Mouse (Mus musculus): Measurements from ENCODE around the gene Zfp704. TPM values are rescaled to one million over a fixed set of nuclear protein-coding genes. Genes with fewer than 3 reads are reported as not detected.
"Not testable (repeated sequence)": the region's sequence is repeated elsewhere in the genome, so short reads cannot be mapped to it uniquely, and the experiment has no call there.

The Zfp704 gene
- polyA plus RNA-seq, 1 experiment from 2014 or later: 9.5 TPM

DNA sequence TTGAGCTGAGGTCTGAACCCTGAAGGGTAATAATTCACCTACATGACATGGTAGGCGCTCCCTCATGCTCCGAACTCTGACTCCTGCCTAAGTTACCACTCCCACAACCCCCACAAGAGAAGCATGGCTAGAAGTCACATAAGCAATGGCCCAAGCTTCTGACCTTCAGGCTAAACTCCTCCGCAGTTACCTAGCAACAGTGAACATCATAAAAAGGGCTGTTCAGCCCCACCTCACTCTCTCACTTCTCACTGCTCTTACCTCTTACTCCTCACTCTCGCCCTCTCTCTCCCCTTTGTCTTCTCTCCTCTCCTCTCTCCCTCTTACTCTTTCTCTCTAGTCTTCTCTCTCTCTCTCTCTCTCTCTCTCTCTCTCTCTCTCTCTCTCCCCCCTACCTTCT, 40.2 kb downstream of the Zfp704 start:
- H3K4me2 ChIP-seq (ENCODE audit: low read depth, low read length); ATAC-seq (ENCODE audit: insufficient read depth, low FRiP score); H3K4me3 ChIP-seq (replicated peaks; ENCODE audit: low read length); H3K9ac ChIP-seq (ENCODE audit: low read length); H3K27ac ChIP-seq (ENCODE audit: low read length); H3K27me3 ChIP-seq (ENCODE audit: control insufficient read depth, insufficient read depth, low read length); H3K36me3 ChIP-seq (ENCODE audit: control insufficient read depth, insufficient read depth, low read length); H3K9me3 ChIP-seq (replicated peaks; ENCODE audit: control insufficient read depth, low read length): not testable (repeated sequence)
- peaks cover 21% of the 10 kb centered on the region for H3K4me1 ChIP-seq (ENCODE audit: control insufficient read depth, insufficient read depth, low read length)
- 82% methylated on average over 4 of the region's 4 CpGs for WGBS

DNA sequence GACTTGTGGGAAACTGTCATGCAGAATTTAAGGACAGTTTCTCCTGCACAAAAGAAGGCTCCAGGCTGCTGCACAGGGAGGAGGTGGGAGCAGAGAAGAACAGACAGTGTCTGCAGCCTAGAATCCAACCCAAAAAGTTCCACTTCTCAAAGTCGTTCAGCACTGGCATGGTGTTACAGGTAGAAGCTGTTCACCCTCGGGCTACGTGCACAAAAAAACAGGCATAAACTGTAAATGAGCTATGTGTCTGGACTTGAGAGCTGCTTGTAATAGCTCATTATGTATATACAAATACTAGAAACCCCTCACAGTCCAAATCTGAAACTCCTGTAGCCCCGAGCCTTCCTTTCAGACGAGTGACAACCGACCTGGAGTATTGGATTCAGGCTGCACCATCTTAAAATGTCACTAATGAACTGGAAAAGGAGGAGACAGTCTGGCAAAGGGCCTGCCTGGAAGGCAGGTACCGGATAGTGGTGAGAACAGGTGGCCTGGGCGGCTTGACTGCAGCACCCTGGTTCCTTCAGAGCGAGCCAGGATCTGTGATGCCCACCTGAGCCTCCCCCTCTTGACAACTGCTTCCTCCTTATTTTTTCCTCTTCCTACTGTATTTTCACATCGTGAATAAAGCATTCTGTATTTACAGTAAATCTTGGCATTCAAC, 41.2 kb downstream of the Zfp704 start:
- 63% methylated on average over 10 of the region's 10 CpGs for WGBS
- Histone ChIP-seq H3K4me2 (ENCODE audit: low read depth, low read length) (no peak overlapping the region), H3K9ac (ENCODE audit: low read length) (no peak overlapping the region), H3K4me3 (replicated peaks; ENCODE audit: low read length) (no peak overlapping the region), H3K27me3 (ENCODE audit: control insufficient read depth, insufficient read depth, low read length) (no peaks in the 10 kb centered on the region), H3K9me3 (replicated peaks; ENCODE audit: control insufficient read depth, low read length) (no peaks in the 10 kb centered on the region), H3K4me1 (ENCODE audit: control insufficient read depth, insufficient read depth, low read length) (peaks cover 14% of the 10 kb centered on the region; the same call in 1 of the 2 replicates), H3K27ac (ENCODE audit: low read length) (no peak overlapping the region), H3K36me3 (ENCODE audit: control insufficient read depth, insufficient read depth, low read length) (no peaks in the 10 kb centered on the region)
- no peak for ATAC-seq (ENCODE audit: insufficient read depth, low FRiP score)

DNA sequence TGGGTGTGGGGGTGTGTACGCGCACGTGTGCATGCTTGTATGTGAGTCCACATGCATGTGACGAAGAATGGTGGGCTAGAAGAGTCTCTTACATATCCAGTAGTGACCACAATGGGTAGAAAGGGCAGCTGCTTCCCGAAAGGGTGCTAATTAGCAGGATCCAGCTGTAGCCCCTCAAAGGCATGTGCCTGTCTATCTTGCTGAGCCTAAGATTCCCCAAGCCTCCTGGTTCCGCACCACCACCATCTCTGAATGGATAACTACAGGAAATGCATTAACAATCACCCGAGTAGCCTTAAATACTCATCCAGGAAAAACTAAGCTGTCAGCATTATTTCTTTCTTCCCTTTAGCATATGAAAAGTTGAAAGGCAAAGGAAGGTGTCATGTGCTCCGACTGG, 41.9 kb downstream of the Zfp704 start:
- WGBS: 79% methylated on average over 8 of the region's 8 CpGs

DNA sequence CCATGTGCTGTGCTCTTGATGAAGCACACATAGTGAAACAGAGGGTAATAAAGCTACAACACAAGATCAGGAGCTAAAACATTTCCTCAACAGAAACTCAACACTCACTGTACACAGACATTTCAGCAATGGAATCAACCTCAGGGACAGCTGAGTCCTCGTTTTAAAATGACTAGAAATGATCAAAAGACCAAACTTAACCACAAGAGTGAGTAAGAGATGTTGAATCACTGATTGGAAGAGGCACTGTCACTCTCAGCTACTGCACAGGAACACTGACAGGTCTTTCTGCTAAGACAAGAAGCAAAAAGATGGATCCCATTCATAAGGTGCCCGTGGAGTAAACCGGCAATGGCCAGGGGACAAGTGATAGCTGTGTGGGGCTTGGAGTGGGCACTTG, 43.1 kb downstream of the Zfp704 start:
- Histone ChIP-seq H3K4me1 (ENCODE audit: control insufficient read depth, insufficient read depth, low read length) (peaks cover 5% of the 10 kb centered on the region; the same call in 1 of the 2 replicates), H3K27me3 (ENCODE audit: control insufficient read depth, insufficient read depth, low read length) (no peaks in the 10 kb centered on the region), H3K36me3 (ENCODE audit: control insufficient read depth, insufficient read depth, low read length) (no peaks in the 10 kb centered on the region), H3K4me3 (replicated peaks; ENCODE audit: low read length) (no peak overlapping the region), H3K9me3 (replicated peaks; ENCODE audit: control insufficient read depth, low read length) (no peaks in the 10 kb centered on the region), H3K27ac (ENCODE audit: low read length) (no peak overlapping the region), H3K9ac (ENCODE audit: low read length) (no peak overlapping the region), H3K4me2 (ENCODE audit: low read depth, low read length) (no peak overlapping the region)
- ATAC-seq (ENCODE audit: insufficient read depth, low FRiP score): no peak
- 83% methylated on average over 3 of the region's 3 CpGs for WGBS

More for the DNA sequence above, 41.9 kb downstream of the Zfp704 start:
- no peak overlapping the region for H3K4me2 ChIP-seq (ENCODE audit: low read depth, low read length)
- no peaks in the 10 kb centered on the region for H3K27me3 ChIP-seq (ENCODE audit: control insufficient read depth, insufficient read depth, low read length)
- H3K36me3 ChIP-seq (ENCODE audit: control insufficient read depth, insufficient read depth, low read length): no peaks in the 10 kb centered on the region
- no peak overlapping the region for H3K9ac ChIP-seq (ENCODE audit: low read length)
- H3K9me3 ChIP-seq (replicated peaks; ENCODE audit: control insufficient read depth, low read length): no peaks in the 10 kb centered on the region
- H3K4me1 ChIP-seq (ENCODE audit: control insufficient read depth, insufficient read depth, low read length): peaks cover 11% of the 10 kb centered on the region; the same call in 1 of the 2 replicates
- no peak overlapping the region for H3K27ac ChIP-seq (ENCODE audit: low read length)
- H3K4me3 ChIP-seq (replicated peaks; ENCODE audit: low read length): no peak overlapping the region
- no peak for ATAC-seq (ENCODE audit: insufficient read depth, low FRiP score)

DNA sequence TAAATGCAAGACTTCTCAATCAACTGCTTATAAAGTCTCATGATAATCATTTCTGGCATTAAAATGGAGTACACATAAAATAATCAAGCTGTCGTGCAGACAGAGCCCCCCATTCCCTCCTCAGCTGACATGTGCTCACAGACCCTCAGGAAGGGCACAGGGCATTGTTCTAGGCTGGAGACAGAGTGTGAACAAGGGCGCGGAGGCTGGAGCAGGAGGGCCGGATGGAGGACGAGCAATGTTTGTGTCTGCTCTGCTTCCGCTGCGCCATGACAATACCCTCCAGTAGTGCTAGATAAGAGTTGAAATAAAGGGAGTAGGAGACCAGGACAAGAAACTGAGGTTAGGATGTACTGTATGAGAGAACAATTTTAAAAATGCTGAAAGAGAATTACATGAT, 46.3 kb downstream of the Zfp704 start:
- Histone ChIP-seq H3K4me3 (replicated peaks; ENCODE audit: low read length) (no peak overlapping the region), H3K9me3 (replicated peaks; ENCODE audit: control insufficient read depth, low read length) (no peaks in the 10 kb centered on the region), H3K9ac (ENCODE audit: low read length) (no peak overlapping the region), H3K4me2 (ENCODE audit: low read depth, low read length) (no peak overlapping the region), H3K27ac (ENCODE audit: low read length) (no peak overlapping the region), H3K36me3 (ENCODE audit: control insufficient read depth, insufficient read depth, low read length) (no peaks in the 10 kb centered on the region), H3K27me3 (ENCODE audit: control insufficient read depth, insufficient read depth, low read length) (no peaks in the 10 kb centered on the region), H3K4me1 (ENCODE audit: control insufficient read depth, insufficient read depth, low read length) (peaks cover 4% of the 10 kb centered on the region; the same call in 1 of the 2 replicates)
- ATAC-seq (ENCODE audit: insufficient read depth, low FRiP score): no peak
- WGBS: 64% methylated on average over 7 of the region's 7 CpGs

DNA sequence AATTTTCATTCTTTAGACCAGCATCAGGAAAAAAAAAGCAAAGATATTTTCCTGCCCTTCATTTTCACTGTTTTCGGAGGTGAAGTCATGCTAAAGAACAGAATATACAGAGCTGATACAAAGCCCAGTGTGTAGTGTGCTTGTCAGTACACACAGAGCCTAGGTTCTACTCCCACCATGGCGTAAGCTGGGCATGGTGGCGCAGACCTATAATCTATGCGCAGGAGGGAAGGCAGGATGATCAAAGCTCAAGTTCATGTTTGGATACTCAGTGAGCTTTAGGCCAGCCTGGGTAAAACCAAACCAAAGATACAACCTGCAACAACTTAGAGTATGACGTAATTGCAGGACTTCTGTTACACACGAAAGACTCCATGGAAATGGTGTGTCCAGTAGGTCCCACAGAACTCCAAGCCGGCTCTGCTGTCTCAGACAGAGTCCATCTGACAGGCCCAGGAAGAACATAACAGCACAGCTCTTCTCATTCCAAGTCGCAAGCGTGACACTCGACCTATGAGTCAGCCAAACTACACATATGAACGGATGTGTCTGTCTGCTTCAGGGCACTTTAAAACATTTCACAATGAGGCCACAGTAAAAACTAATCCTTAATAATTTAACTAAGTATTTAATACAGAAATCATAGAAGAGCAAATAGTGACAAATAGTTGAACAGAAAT, 47.1 kb downstream of the Zfp704 start:
- Histone ChIP-seq H3K36me3 (ENCODE audit: control insufficient read depth, insufficient read depth, low read length) (no peaks in the 10 kb centered on the region), H3K4me1 (ENCODE audit: control insufficient read depth, insufficient read depth, low read length) (no peaks in the 10 kb centered on the region; the same call in 1 of the 2 replicates), H3K4me2 (ENCODE audit: low read depth, low read length) (no peak overlapping the region), H3K4me3 (replicated peaks; ENCODE audit: low read length) (no peak overlapping the region), H3K9ac (ENCODE audit: low read length) (no peak overlapping the region), H3K27ac (ENCODE audit: low read length) (no peak overlapping the region), H3K27me3 (ENCODE audit: control insufficient read depth, insufficient read depth, low read length) (no peaks in the 10 kb centered on the region), H3K9me3 (replicated peaks; ENCODE audit: control insufficient read depth, low read length) (no peaks in the 10 kb centered on the region)
- ATAC-seq (ENCODE audit: insufficient read depth, low FRiP score): no peak
- WGBS: 72% methylated on average over 11 of the region's 11 CpGs

DNA sequence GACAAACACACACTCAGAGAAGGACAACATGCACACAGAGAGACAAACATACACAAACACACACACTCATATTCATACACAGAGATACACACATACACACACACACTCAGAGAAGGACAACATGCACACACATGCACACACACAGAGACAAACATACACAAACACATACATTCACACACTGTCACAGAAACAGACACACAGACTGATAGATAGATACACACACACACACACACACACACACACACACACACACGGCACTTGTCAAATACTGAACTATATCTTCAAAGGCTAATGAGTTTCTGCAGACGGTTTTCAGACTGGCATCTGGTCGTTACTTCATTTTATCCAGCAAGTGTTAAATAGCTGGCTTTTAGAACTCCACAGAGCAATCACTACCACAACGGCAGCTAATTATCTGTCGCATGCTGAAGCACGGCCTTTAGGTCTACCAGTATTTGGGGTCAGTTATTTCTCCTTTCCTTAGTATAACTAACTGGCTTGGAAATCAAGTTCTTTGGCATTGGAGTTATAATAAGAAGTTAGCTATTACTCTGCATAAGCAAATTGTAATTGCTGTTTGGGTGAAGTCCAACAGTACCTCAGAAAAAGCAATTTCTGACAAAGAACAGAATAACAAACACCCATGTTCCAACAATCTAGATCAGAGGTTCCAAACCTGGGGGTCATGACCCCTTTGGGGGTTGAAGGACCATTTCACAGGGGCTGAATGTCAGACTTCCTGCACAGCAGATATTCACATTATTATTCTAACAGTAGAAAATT, 51.9 kb downstream of the Zfp704 start:
- no peak overlapping the region for H3K4me3 ChIP-seq (replicated peaks; ENCODE audit: low read length)
- WGBS: 58% methylated on average over 6 of the region's 6 CpGs
- H3K36me3 ChIP-seq (ENCODE audit: control insufficient read depth, insufficient read depth, low read length): no peaks in the 10 kb centered on the region
- H3K9me3 ChIP-seq (replicated peaks; ENCODE audit: control insufficient read depth, low read length): no peaks in the 10 kb centered on the region
- H3K27ac ChIP-seq (ENCODE audit: low read length): no peak overlapping the region
- H3K4me2 ChIP-seq (ENCODE audit: low read depth, low read length): no peak overlapping the region
- H3K9ac ChIP-seq (ENCODE audit: low read length): no peak overlapping the region
- H3K27me3 ChIP-seq (ENCODE audit: control insufficient read depth, insufficient read depth, low read length): no peaks in the 10 kb centered on the region
- ATAC-seq (ENCODE audit: insufficient read depth, low FRiP score): no peak
- peaks cover 3% of the 10 kb centered on the region for H3K4me1 ChIP-seq (ENCODE audit: control insufficient read depth, insufficient read depth, low read length)

DNA sequence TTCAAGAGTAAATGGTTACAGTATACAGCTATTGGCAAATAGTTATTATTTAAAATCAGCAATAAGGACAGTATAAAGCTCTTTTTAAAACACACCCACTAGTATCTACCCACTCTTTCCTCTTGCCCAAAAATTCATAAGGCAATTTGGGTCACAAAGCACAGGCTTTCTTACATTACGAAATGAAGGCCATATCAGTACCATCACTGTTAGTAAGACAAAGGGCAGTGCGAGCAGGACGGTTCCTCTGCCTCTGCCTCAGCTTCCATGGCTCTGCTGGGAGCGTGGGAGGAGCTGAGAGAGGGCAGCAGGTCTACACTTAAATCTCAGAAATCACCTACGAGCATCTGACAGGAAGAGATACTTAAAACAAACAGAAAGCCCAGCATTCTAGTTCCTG, 53.7 kb downstream of the Zfp704 start:
- no peak overlapping the region for H3K9ac ChIP-seq (ENCODE audit: low read length)
- H3K27me3 ChIP-seq (ENCODE audit: control insufficient read depth, insufficient read depth, low read length): no peaks in the 10 kb centered on the region
- no peak overlapping the region for H3K27ac ChIP-seq (ENCODE audit: low read length)
- H3K4me3 ChIP-seq (replicated peaks; ENCODE audit: low read length): no peak overlapping the region
- ATAC-seq (ENCODE audit: insufficient read depth, low FRiP score): no peak
- WGBS: 33% methylated on average over 5 of the region's 5 CpGs
- no peak overlapping the region for H3K4me2 ChIP-seq (ENCODE audit: low read depth, low read length)
- no peaks in the 10 kb centered on the region for H3K36me3 ChIP-seq (ENCODE audit: control insufficient read depth, insufficient read depth, low read length)
- H3K9me3 ChIP-seq (replicated peaks; ENCODE audit: control insufficient read depth, low read length): no peaks in the 10 kb centered on the region
- H3K4me1 ChIP-seq (ENCODE audit: control insufficient read depth, insufficient read depth, low read length): peaks cover 18% of the 10 kb centered on the region

DNA sequence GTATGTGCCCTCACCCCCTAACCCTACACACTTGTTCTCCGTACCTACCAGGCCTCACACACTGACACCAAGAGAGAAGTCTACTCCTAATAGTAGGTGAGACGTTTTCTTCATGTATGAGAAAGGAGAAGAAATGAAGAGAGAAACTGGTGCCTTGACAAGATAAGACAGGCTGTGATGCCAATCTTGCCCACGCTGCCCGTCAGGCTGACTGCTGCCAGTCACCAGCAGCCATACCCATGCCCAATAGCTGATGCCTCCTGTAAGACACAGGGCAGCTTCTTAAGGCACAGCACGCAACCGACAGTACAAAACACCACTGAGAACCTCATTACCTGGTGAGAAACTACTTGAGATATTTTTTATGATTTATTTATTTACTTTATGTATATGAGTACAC, 55.0 kb downstream of the Zfp704 start:
- Histone ChIP-seq H3K4me1 (ENCODE audit: control insufficient read depth, insufficient read depth, low read length) (peaks cover 18% of the 10 kb centered on the region), H3K36me3 (ENCODE audit: control insufficient read depth, insufficient read depth, low read length) (no peaks in the 10 kb centered on the region), H3K4me3 (replicated peaks; ENCODE audit: low read length) (no peak overlapping the region), H3K9ac (ENCODE audit: low read length) (no peak overlapping the region), H3K4me2 (ENCODE audit: low read depth, low read length) (no peak overlapping the region), H3K27me3 (ENCODE audit: control insufficient read depth, insufficient read depth, low read length) (no peaks in the 10 kb centered on the region), H3K9me3 (replicated peaks; ENCODE audit: control insufficient read depth, low read length) (no peaks in the 10 kb centered on the region), H3K27ac (ENCODE audit: low read length) (no peak overlapping the region)
- no peak for ATAC-seq (ENCODE audit: insufficient read depth, low FRiP score)
- 91% methylated on average over 6 of the region's 6 CpGs for WGBS

Data from stomach, embryonic 16.5 days (tissue).